Mouse (Mus musculus) hindbrain, embryonic 11.5 days (tissue): ENCODE measurements around the gene Gm26938. TPM values are rescaled to one million over a fixed set of nuclear protein-coding genes. Genes with fewer than 3 reads are reported as not detected.

Experiments
- ATAC-seq: fragments of 200-750 bp; cut with Nextera tagmentation; 2 replicates; pipeline ENCODE4 v1.8.0; 2017; ENCODE audit warnings: mild to moderate bottlenecking, moderate TSS enrichment, moderate library complexity; ENCODE audit not compliant: low FRiP score
- DNase-seq: peaks from one replicate; pipeline ENCODE4 v3.0.0-alpha.2; 2015; ENCODE audit warnings: low spot score
- H3K27ac ChIP-seq: fragments of 300-500 bp; sonication (generic); 2 replicates; pipeline ENCODE4 v1.5.1; 2014; ENCODE audit warnings: mild to moderate bottlenecking, low read depth, low read length
- H3K27me3 ChIP-seq: fragments of 300-500 bp; sonication (generic); 2 replicates; pipeline ENCODE4 v1.6.1; 2014; ENCODE audit warnings: mild to moderate bottlenecking, low read length, moderate library complexity, mixed read lengths; ENCODE audit not compliant: control insufficient read depth, insufficient read depth
- H3K36me3 ChIP-seq: fragments of 300-500 bp; sonication (generic); 2 replicates; pipeline ENCODE4 v1.6.1; 2014; ENCODE audit warnings: mild to moderate bottlenecking, low read length, moderate library complexity, mixed read lengths; ENCODE audit not compliant: control insufficient read depth, insufficient read depth
- H3K4me1 ChIP-seq: fragments of 300-500 bp; sonication (generic); replicated peaks from 2 replicates; pipeline ENCODE4 v1.6.1; 2014; ENCODE audit warnings: low read length, mixed read lengths; ENCODE audit not compliant: control insufficient read depth, insufficient read depth
- H3K4me2 ChIP-seq: fragments of 300-500 bp; sonication (generic); replicated peaks from 2 replicates; pipeline ENCODE4 v1.6.1; 2014; ENCODE audit warnings: mild to moderate bottlenecking, low read depth, low read length
- H3K4me3 ChIP-seq: fragments of 300-500 bp; sonication (generic); 2 replicates; pipeline ENCODE4 v1.5.1; 2014; ENCODE audit warnings: low read depth, low read length
- H3K9ac ChIP-seq: fragments of 300-500 bp; sonication (generic); 2 replicates; pipeline ENCODE4 v1.6.1; 2014; ENCODE audit warnings: low read depth, low read length
- H3K9me3 ChIP-seq: fragments of 300-500 bp; sonication (generic); 2 replicates; pipeline ENCODE4 v1.6.1; 2016; ENCODE audit warnings: low read length; ENCODE audit not compliant: control insufficient read depth
- WGBS: fragments of 180-500 bp; shearing (Covaris S2); extraction: QIAGEN DNeasy Blood & Tissue Kit; methylation state at CpG from one replicate; pipeline ENCODE4 v1.1.7; 2014; 5-methylcytosine and 5-hydroxymethylcytosine counted together
- polyA plus RNA-seq: library from polyadenylated mRNA; unstranded; fragments of >200 nt; fragmentation: Nextera tagmentation; extraction: Ambion mirVana; gene quantifications from 2 replicates; pipeline ENCODE4 v1.2.1, GENCODE M21; 2014

Gm26938 gene
- polyA plus RNA-seq, 1 experiment from 2014 or later, result not detected

DNA sequence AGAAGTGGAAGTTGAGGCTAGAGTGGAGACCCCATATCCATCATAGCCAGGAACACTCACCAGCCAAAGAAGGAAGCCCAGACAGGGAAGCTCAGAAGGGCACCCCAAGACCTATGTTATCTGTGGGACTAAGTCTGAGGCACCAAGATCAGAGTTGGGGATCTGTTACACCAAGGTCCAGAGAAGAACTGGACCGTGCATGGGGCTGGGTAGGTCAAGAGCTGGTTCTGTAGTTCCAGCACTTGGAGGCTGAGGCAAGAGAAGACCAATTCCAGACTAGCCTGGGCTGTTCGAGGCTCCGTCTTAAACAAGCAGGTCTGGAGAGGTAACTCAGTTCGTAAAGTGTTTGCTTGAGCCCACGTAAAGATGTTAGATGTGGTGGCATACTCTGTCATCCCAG is 32.1 kb downstream of the Gm26938 start:
- no peak overlapping the region for H3K27ac ChIP-seq
- DNase-seq (no peak), ATAC-seq (no peak)
- no peak overlapping the region for H3K4me3 ChIP-seq
- WGBS, result 91% methylated on average over 5 of the region's 5 CpGs
- H3K4me1 ChIP-seq, result peaks cover 18% of the 10 kb centered on the region
- no peaks in the 10 kb centered on the region for H3K9me3 ChIP-seq
- H3K36me3 ChIP-seq, result no peaks in the 10 kb centered on the region
- H3K4me2 ChIP-seq, result no peak overlapping the region
- peaks cover 3% of the 10 kb centered on the region; the same call in 1 of the 2 replicates for H3K27me3 ChIP-seq
- no peak overlapping the region for H3K9ac ChIP-seq

DNA sequence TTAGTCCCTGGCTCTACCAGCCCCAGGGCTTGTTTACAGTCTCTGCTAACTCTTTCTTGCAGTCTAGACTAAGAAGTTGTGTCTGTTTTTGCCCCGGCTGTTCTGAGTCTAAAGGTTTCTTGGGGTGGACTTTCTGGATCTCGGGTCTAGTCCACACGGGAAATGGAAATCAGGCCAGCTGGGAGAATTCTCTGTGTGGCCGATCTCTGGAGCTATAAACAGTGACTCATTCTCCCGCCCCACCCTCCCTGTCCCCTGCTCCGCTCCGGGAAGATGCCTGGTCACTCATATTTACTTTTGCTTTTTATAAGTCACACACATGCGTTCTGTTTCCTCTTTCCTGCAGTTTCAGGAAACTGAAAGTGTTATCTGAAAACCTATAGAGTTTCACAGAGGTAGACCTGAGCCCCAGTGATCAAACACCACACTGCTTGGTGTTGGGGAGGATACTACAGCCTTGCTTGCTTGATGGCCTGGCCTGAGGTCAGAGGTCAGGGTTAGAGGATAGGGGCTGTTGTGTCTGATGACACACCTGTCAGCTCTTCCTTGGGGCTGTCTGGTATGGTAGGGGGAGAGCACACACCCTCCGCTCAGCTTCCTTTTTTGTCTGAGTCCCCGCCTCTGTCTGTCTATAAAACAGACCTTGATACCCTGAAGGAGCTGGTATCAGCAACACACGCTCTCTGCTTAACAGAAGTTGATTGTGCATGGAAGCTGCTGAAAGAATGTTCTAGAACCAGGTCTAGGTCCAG is 32.7 kb downstream of the Gm26938 start:
- Histone ChIP-seq H3K4me1 (peaks cover 18% of the 10 kb centered on the region), H3K4me2 (no peak overlapping the region)

DNA sequence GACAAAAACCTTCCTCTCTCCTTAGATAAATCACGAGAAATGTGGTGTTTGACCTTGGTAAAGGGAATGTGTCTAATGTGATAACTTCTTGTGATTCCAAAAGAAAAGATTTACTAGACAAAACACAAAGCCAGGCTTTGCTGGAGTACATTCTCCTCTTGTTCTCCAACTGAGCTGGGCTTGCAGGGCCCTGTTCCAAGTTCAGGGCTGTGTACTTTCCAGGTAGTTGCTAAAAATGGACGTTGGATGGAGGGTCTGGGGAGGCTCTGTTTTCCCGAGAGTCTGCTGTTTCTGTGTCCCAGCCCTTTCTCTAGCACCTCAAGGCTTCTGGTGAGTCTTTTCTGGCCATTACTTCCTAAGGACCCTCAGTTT is 33.3 kb downstream of the Gm26938 start:
- Histone ChIP-seq H3K4me2 (no peak overlapping the region), H3K4me3 (no peak overlapping the region), H3K36me3 (no peaks in the 10 kb centered on the region), H3K9me3 (no peaks in the 10 kb centered on the region), H3K4me1 (peaks cover 15% of the 10 kb centered on the region), H3K27me3 (peaks cover 3% of the 10 kb centered on the region; the same call in 1 of the 2 replicates), H3K27ac (no peak overlapping the region), H3K9ac (no peak overlapping the region)
- DNase-seq, result no peak
- no peak for ATAC-seq
- 63% methylated on average over 3 of the region's 3 CpGs for WGBS

More for the DNA sequence above, 32.7 kb downstream of the Gm26938 start:
- no peak for ATAC-seq
- H3K9ac ChIP-seq, result no peak overlapping the region
- no peak for DNase-seq
- no peak overlapping the region for H3K4me3 ChIP-seq
- 73% methylated on average over 11 of the region's 11 CpGs for WGBS
- H3K27ac ChIP-seq, result no peak overlapping the region
- peaks cover 3% of the 10 kb centered on the region; the same call in 1 of the 2 replicates for H3K27me3 ChIP-seq
- no peaks in the 10 kb centered on the region for H3K9me3 ChIP-seq
- no peaks in the 10 kb centered on the region for H3K36me3 ChIP-seq

DNA sequence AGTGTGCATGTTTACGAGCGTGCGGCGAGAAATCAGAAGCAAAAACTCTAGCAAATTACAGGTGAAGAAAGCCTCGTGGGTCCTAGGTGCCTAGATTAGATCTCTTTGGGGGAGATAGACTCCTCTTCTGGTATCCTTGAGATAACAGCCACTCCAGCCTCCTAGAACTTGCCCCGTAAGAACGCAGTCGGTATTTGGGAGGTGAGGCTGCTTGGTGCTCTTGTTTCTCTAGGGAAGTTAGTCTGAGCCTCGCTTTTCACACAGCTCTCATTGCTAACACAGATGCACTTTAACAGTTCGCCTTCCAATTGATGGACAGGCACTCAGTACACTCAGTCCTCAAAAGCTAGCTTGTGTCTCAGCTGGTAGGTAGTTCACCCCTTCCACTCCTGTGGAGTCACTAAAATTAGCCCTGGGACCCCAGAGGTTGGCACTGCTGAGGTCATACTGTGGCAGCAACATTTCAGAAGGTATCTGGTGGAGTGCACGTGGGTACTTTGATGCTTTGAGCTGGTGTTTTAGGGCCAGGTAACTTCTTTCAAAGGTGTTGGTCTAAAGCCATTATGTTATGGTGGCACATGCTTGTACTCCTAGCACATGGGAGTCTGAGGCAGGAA is 33.9 kb downstream of the Gm26938 start:
- Histone ChIP-seq H3K27me3 (peaks cover 3% of the 10 kb centered on the region; the same call in 1 of the 2 replicates), H3K36me3 (no peaks in the 10 kb centered on the region), H3K9me3 (no peaks in the 10 kb centered on the region), H3K4me2 (peak overlapping the region; percentile 100), H3K27ac (no peak overlapping the region), H3K4me1 (peaks cover 10% of the 10 kb centered on the region), H3K4me3 (peak overlapping the region; percentile 87), H3K9ac (peak overlapping the region; percentile 66; the same call in 1 of the 2 replicates)
- DNase-seq (peak; percentile 14), ATAC-seq (no peak)
- 26% methylated on average over 11 of the region's 11 CpGs for WGBS

DNA sequence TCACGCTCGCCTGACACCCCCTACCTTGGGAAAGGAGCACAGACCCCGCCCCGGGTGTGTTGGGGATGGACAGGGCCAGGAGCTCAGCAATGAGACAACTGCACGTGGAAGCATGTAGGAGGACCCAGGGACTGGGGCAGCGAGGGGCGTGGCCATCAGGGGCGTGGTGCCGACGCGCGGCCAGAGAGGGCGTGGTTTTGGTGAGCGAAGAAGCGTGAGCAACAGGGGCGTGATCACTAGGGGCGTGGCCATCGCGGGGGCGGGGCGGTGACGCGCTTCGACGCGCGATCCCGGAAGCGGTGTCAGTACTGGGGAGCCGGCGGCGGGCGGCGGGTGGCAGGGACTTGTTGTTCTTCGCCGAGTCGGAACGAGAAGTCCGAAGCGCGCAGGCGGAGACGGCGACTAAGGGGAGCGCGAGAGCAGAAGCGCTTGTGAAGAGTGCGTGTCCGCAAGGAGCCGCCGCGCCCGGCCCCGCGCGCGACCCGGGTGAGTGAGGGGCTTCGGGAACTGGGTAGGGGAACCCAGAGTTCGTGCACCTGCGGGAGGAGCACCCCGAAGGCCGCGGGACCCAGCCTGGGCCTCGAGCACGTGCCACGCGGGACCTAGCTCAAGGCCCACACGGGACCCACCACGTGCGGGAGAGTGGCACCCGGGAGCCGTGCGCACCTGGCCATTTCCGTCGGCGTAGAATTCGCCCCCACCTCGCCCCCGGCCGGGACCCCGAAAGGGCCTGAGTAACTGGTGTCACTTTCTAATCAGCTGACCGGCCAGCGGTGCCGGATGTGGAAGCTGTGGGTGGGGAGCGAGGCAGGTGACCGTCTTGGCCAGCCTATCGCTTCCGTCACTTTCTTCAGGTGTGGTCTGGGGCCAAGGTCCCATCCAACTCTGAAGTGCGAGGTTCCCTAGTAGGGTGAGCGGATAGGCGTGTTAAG is 34.7 kb downstream of the Gm26938 start, which contains the start of gene Mafk:
TSS of gene Mafk (plus strand) at position 287 of the 932 bp plus-strand sequence.
- Histone ChIP-seq H3K9ac (peak within 1 kb of the TSS; percentile 66), H3K4me3 (peak within 1 kb of the TSS; percentile 87), H3K36me3 (no peaks in the 10 kb centered on the region), H3K4me1 (peaks cover 3% of the 10 kb centered on the region), H3K27ac (no peak within 1 kb of the TSS), H3K4me2 (peak within 1 kb of the TSS; percentile 100), H3K9me3 (no peaks in the 10 kb centered on the region), H3K27me3 (peaks cover 3% of the 10 kb centered on the region; the same call in 1 of the 2 replicates)
- DNase-seq (peak; percentile 96), ATAC-seq (peak; percentile 90)
- under 1% methylated on average over 77 of the region's 92 CpGs for WGBS

DNA sequence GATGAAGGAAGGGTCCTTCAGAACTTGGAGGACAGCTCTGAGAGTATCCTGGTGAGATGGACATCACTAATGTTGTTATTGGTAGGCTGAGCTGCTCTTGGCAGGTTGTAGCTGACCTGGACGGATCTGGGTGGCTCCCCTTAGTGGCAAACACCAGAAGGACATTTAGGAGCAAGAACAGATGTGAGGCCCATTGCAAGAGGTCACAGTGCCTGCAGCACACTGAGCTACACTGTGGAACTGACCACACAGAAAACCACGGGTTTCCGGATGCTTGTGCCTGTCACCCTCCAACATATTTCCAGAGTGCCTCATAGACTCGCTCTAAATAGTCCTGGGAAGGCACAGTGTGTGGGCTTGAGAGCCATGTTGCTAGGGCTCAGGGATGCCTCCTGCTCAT is 36.7 kb downstream of the Gm26938 start:
- WGBS, result 58% methylated on average over 4 of the region's 4 CpGs
- ATAC-seq, result no peak
- Histone ChIP-seq H3K27me3 (peaks cover 3% of the 10 kb centered on the region; the same call in 1 of the 2 replicates), H3K4me1 (peaks cover 3% of the 10 kb centered on the region), H3K27ac (no peak overlapping the region), H3K9ac (no peak overlapping the region), H3K4me2 (no peak overlapping the region), H3K9me3 (no peaks in the 10 kb centered on the region), H3K4me3 (no peak overlapping the region), H3K36me3 (no peaks in the 10 kb centered on the region)
- DNase-seq, result no peak

DNA sequence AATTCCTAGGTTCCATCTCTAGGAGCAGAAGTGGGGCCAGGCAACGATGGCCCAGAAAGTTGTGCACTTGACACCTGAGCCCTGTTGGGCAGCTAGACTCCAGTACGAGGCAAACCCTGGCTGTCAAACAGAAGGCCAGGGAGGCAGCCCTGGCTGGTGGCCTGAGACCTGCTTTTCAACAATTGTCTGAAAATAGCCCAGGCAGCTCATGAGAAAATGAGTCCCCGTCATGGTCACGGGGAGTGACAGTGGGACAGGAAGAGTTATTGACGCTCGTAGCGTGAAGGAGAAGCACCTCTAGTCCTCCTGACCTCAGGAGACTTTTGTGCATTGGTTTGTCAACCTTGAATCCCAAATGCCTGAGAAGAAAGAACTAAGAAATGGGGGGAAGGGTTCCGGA is 44.8 kb downstream of the Gm26938 start:
- H3K27ac ChIP-seq, result no peak overlapping the region
- H3K36me3 ChIP-seq, result no peaks in the 10 kb centered on the region
- H3K4me3 ChIP-seq, result no peak overlapping the region
- H3K9me3 ChIP-seq, result no peaks in the 10 kb centered on the region
- H3K4me1 ChIP-seq, result no peaks in the 10 kb centered on the region
- no peaks in the 10 kb centered on the region for H3K27me3 ChIP-seq
- ATAC-seq, result no peak
- no peak overlapping the region for H3K9ac ChIP-seq
- H3K4me2 ChIP-seq, result no peak overlapping the region
- no peak for DNase-seq
- WGBS, result 88% methylated on average over 8 of the region's 8 CpGs

DNA sequence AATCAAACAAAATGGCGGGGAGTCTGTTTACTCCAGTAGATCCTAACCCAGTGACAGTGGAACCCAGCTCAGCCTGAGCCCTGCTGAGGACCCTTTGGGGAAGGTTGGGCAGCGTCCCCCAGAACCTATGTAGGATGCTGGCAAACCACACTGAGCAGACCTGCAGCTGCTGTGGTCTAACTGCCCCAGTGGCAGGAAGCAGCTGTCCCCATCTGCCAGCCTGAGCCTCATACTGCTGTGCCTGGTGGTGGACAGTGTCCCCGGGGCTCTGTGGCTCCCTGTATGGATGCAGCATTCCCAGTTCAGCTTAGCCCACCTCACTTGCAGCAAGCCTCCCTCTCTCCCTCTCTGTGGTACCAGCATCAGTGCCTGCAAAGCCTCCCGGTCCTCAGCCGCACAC is 49.2 kb downstream of the Gm26938 start:
- WGBS, result 87% methylated on average over 5 of the region's 5 CpGs

More for the DNA sequence above, 49.2 kb downstream of the Gm26938 start:
- Histone ChIP-seq H3K4me1 (no peaks in the 10 kb centered on the region; the same call in 1 of the 2 replicates), H3K27ac (no peak overlapping the region), H3K9me3 (no peaks in the 10 kb centered on the region), H3K27me3 (no peaks in the 10 kb centered on the region), H3K4me3 (no peak overlapping the region), H3K36me3 (0 out of 2 replicates have a peak, but pooled peaks cover 6% of the 10 kb centered on the region), H3K4me2 (no peak overlapping the region), H3K9ac (no peak overlapping the region)
- ATAC-seq, result no peak
- DNase-seq, result no peak
